Mouse (Mus musculus) embryonic fibroblast, embryonic 13.5 days (primary cell): ENCODE measurements around the gene Mylk4.

ENCODE experiments used
- CTCF ChIP-seq: IDR thresholded peaks from 2 replicates; pipeline ENCODE4 v1.5.1; 2011; ENCODE audit warnings: mild to moderate bottlenecking, control low read depth, low read length, moderate library complexity, borderline replicate concordance; ENCODE audit not compliant: insufficient read depth
- POLR2A ChIP-seq: IDR thresholded peaks from 2 replicates; pipeline ENCODE4 v1.6.1; 2011; ENCODE audit warnings: low read depth, mild to moderate bottlenecking, control low read depth, low read length, moderate library complexity

- no peak for TF ChIP-seq CTCF
- no peak for TF ChIP-seq POLR2A
Measured at GRCm38 (mm10) chr13:32699376-32699775, 84.4 kb downstream of the Mylk4 start.
